Mouse (Mus musculus) liver, embryonic 16.5 days (tissue): Measurements from ENCODE around the gene Nell2. TPM values are rescaled to one million over a fixed set of nuclear protein-coding genes. Genes with fewer than 3 reads are reported as not detected.

ENCODE experiments used
- ATAC-seq: fragments of 200-750 bp; cut with Nextera tagmentation; 2 replicates; pipeline ENCODE4 v1.8.0; 2017; ENCODE audit warnings: low read depth, mild to moderate bottlenecking, moderate number of reproducible peaks, moderate library complexity
- H3K27ac ChIP-seq: fragments of 300-500 bp; sonication (generic); 2 replicates; pipeline ENCODE4 v1.5.1; 2014; ENCODE audit warnings: mild to moderate bottlenecking, low read length
- H3K27me3 ChIP-seq: fragments of 300-500 bp; sonication (generic); 2 replicates; pipeline ENCODE4 v1.6.1; 2014; ENCODE audit warnings: low read depth, low read length, mixed read lengths; ENCODE audit not compliant: control insufficient read depth, insufficient read depth
- H3K36me3 ChIP-seq: fragments of 300-500 bp; sonication (generic); 2 replicates; pipeline ENCODE4 v1.6.1; 2014; ENCODE audit warnings: mild to moderate bottlenecking; ENCODE audit not compliant: control insufficient read depth, insufficient read depth
- H3K4me1 ChIP-seq: fragments of 300-500 bp; sonication (generic); 2 replicates; pipeline ENCODE4 v1.6.1; 2014; ENCODE audit warnings: low read depth, low read length, mixed read lengths; ENCODE audit not compliant: control insufficient read depth
- H3K4me2 ChIP-seq: fragments of 300-500 bp; sonication (generic); 2 replicates; pipeline ENCODE4 v1.6.1; 2014; ENCODE audit warnings: low read depth, low read length, mixed read lengths
- H3K4me3 ChIP-seq: fragments of 300-500 bp; sonication (generic); 2 replicates; pipeline ENCODE4 v1.5.1; 2014; ENCODE audit warnings: low read depth, mild to moderate bottlenecking, low read length
- H3K9ac ChIP-seq: fragments of 300-500 bp; sonication (generic); 2 replicates; pipeline ENCODE4 v1.6.1; 2014; ENCODE audit warnings: low read depth, low read length
- H3K9me3 ChIP-seq: fragments of 300-500 bp; sonication (generic); replicated peaks from 2 replicates; pipeline ENCODE4 v1.6.1; 2016; ENCODE audit warnings: low read length; ENCODE audit not compliant: control insufficient read depth
- WGBS: fragments of 180-500 bp; shearing (Covaris S2); extraction: QIAGEN DNeasy Blood & Tissue Kit; methylation state at CpG from one replicate; pipeline ENCODE4 v1.1.7; 2014; ENCODE audit not compliant: insufficient replicate concordance; 5-methylcytosine and 5-hydroxymethylcytosine counted together
- polyA plus RNA-seq: library from polyadenylated mRNA; unstranded; fragments of >200 nt; fragmentation: Nextera tagmentation; extraction: Ambion mirVana; gene quantifications from 2 replicates; pipeline ENCODE4 v1.2.1, GENCODE M21; 2015

Gene Nell2
- polyA plus RNA-seq, 1 experiment from 2014 or later: 0.21 TPM

GRCm38 (mm10) chr15:95411949-95412741 is 116.2 kb downstream of the Nell2 start:
- no peaks in the 10 kb centered on the region for H3K36me3 ChIP-seq

GRCm38 (mm10) chr15:95410213-95410843 is 118.0 kb downstream of the Nell2 start:
- Histone ChIP-seq H3K4me3 (no peak overlapping the region), H3K36me3 (no peaks in the 10 kb centered on the region), H3K27ac (no peak overlapping the region), H3K4me2 (no peak overlapping the region), H3K9ac (no peak overlapping the region), H3K27me3 (no peaks in the 10 kb centered on the region), H3K9me3 (no peaks in the 10 kb centered on the region), H3K4me1 (no peaks in the 10 kb centered on the region)
- ATAC-seq: no peak
- WGBS: 69% methylated on average over 11 of the region's 11 CpGs

More at GRCm38 (mm10) chr15:95411949-95412741, 116.2 kb downstream of the Nell2 start:
- Histone ChIP-seq H3K9me3 (no peaks in the 10 kb centered on the region), H3K4me3 (no peak overlapping the region), H3K27me3 (no peaks in the 10 kb centered on the region), H3K4me1 (no peaks in the 10 kb centered on the region), H3K4me2 (no peak overlapping the region), H3K9ac (no peak overlapping the region), H3K27ac (no peak overlapping the region)
- 60% methylated on average over 5 of the region's 5 CpGs for WGBS
- no peak for ATAC-seq

GRCm38 (mm10) chr15:95390347-95390746 is 138.0 kb downstream of the Nell2 start:
- Histone ChIP-seq H3K9ac (no peak overlapping the region), H3K4me1 (no peaks in the 10 kb centered on the region), H3K27me3 (no peaks in the 10 kb centered on the region), H3K4me3 (no peak overlapping the region), H3K4me2 (no peak overlapping the region), H3K36me3 (no peaks in the 10 kb centered on the region), H3K9me3 (no peaks in the 10 kb centered on the region), H3K27ac (no peak overlapping the region)
- no peak for ATAC-seq
- 61% methylated on average over 5 of the region's 5 CpGs for WGBS

- Histone ChIP-seq H3K4me1 (no peaks in the 10 kb centered on the region), H3K36me3 (no peaks in the 10 kb centered on the region), H3K9me3 (no peaks in the 10 kb centered on the region), H3K4me2 (no peak overlapping the region), H3K27me3 (no peaks in the 10 kb centered on the region), H3K4me3 (no peak overlapping the region), H3K27ac (no peak overlapping the region), H3K9ac (no peak overlapping the region)
- WGBS: 63% methylated on average over 4 of the region's 4 CpGs
- ATAC-seq: no peak
Measured at GRCm38 (mm10) chr15:95388950-95389349, 139.4 kb downstream of the Nell2 start.

- no peak for ATAC-seq
- Histone ChIP-seq H3K27me3 (no peaks in the 10 kb centered on the region), H3K4me2 (no peak overlapping the region), H3K9me3 (no peaks in the 10 kb centered on the region), H3K27ac (no peak overlapping the region), H3K9ac (no peak overlapping the region), H3K4me3 (no peak overlapping the region), H3K36me3 (no peaks in the 10 kb centered on the region), H3K4me1 (no peaks in the 10 kb centered on the region)
- WGBS: 36% methylated on average over 2 of the region's 2 CpGs
Measured at GRCm38 (mm10) chr15:95380859-95381258, 147.5 kb downstream of the Nell2 start.

- H3K9ac ChIP-seq: no peak overlapping the region
- H3K9me3 ChIP-seq: no peaks in the 10 kb centered on the region
- WGBS: 55% methylated on average over 16 of the region's 16 CpGs
- H3K4me1 ChIP-seq: no peaks in the 10 kb centered on the region
- H3K4me2 ChIP-seq: no peak overlapping the region
- no peak overlapping the region for H3K4me3 ChIP-seq
- H3K27me3 ChIP-seq: no peaks in the 10 kb centered on the region
- no peak for ATAC-seq
- no peak overlapping the region for H3K27ac ChIP-seq
- H3K36me3 ChIP-seq: no peaks in the 10 kb centered on the region
Measured at GRCm38 (mm10) chr15:95370720-95371395, 157.5 kb downstream of the Nell2 start.

GRCm38 (mm10) chr15:95368185-95368584 is 160.2 kb downstream of the Nell2 start:
- H3K27me3 ChIP-seq: no peaks in the 10 kb centered on the region
- no peak overlapping the region for H3K4me3 ChIP-seq
- H3K4me2 ChIP-seq: no peak overlapping the region
- H3K4me1 ChIP-seq: no peaks in the 10 kb centered on the region
- H3K9me3 ChIP-seq: no peaks in the 10 kb centered on the region
- ATAC-seq: no peak
- H3K27ac ChIP-seq: no peak overlapping the region
- no peak overlapping the region for H3K9ac ChIP-seq
- WGBS: 76% methylated on average over 10 of the region's 10 CpGs
- H3K36me3 ChIP-seq: no peaks in the 10 kb centered on the region

GRCm38 (mm10) chr15:95366506-95366905 is 161.9 kb downstream of the Nell2 start:
- Histone ChIP-seq H3K9me3 (no peaks in the 10 kb centered on the region), H3K4me2 (no peak overlapping the region), H3K9ac (no peak overlapping the region), H3K27me3 (no peaks in the 10 kb centered on the region), H3K4me1 (no peaks in the 10 kb centered on the region), H3K36me3 (no peaks in the 10 kb centered on the region), H3K4me3 (no peak overlapping the region), H3K27ac (no peak overlapping the region)
- ATAC-seq: no peak
- 71% methylated on average over 3 of the region's 3 CpGs for WGBS

GRCm38 (mm10) chr15:95354806-95355205 is 173.6 kb downstream of the Nell2 start:
- H3K9me3 ChIP-seq: no peaks in the 10 kb centered on the region
- no peak overlapping the region for H3K27ac ChIP-seq
- no peak overlapping the region for H3K4me2 ChIP-seq
- H3K36me3 ChIP-seq: no peaks in the 10 kb centered on the region
- no peaks in the 10 kb centered on the region for H3K27me3 ChIP-seq
- H3K4me3 ChIP-seq: no peak overlapping the region
- no peaks in the 10 kb centered on the region for H3K4me1 ChIP-seq
- 24% methylated on average over 1 of the region's 1 CpGs for WGBS
- H3K9ac ChIP-seq: no peak overlapping the region
- ATAC-seq: no peak
